Mouse (Mus musculus): ENCODE results near the gene Fam129a. TPM values are rescaled to one million over a fixed set of nuclear protein-coding genes. Genes with fewer than 3 reads are reported as not detected.
A peak's percentile ranks its signal among the peaks of the same experiment; 100 is the strongest.

Fam129a gene
- total and polyA plus RNA-seq, 2 experiments from 2014 or later = 0.75 to 2.9 TPM

- peaks cover 6% of the 10 kb centered on the region for H3K4me1 ChIP-seq (ENCODE audit: insufficient read depth)
- H3K9me3 ChIP-seq (ENCODE audit: low read length) = no peaks in the 10 kb centered on the region
- ATAC-seq (no peak), DNase-seq (no peak)
- H3K27ac ChIP-seq (ENCODE audit: low read depth, low read length) = no peak overlapping the region
- H3K36me3 ChIP-seq (ENCODE audit: insufficient read depth) = no peaks in the 10 kb centered on the region
- H3K27me3 ChIP-seq (ENCODE audit: insufficient read depth, low read length) = peaks cover 10% of the 10 kb centered on the region
- TF ChIP-seq CTCF (IDR thresholded peaks at IDR 0.05; ENCODE audit: low read depth) = no peak
- H3K9ac ChIP-seq = no peak overlapping the region
- H3K4me3 ChIP-seq (ENCODE audit: low read depth, low read length) = peak overlapping the region; percentile 31
- peak overlapping the region; percentile 57 for H3K4me2 ChIP-seq (ENCODE audit: low read depth)
- WGBS = 30% methylated on average over 10 of the region's 10 CpGs
These were observed 1.0 kb downstream of the Fam129a start for GRCm38 (mm10) chr1:151571838-151572578.

DNA sequence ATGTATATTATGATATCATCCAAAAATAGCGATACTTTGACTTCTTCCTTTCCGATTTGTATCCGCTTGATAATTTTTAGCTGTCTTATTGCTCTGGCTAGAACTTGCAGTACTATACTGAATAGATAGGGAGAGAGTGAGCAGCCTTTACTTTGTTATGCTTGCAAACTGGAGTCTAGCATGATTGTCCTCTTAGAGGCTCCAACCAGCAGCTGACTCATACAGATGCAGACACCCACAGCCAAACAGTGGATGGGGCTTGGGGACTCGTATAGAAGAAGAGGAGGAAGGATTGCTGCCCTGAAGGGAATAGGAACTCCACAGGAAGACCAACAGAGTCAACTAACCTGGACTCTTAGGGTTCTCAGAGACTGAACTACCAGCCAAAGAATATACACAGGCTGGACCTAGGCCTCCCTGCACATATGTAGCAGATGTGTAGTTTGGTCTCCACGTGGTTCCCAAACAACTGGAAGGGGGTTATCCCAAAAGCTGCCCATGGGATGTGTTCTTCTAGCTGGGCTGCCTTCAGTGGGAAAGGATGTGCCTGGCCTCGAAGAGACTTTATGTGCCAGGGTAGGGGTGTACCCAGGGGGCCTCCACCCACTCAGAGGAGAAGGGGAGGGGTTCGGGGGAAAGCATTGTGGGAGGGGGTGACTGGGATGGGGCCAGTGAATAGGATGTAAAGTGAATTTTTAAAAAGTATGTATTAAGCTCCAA, 1.8 kb downstream of the Fam129a start:
- H3K27me3 ChIP-seq (ENCODE audit: insufficient read depth, low read length) = peaks cover 10% of the 10 kb centered on the region
- peaks cover 6% of the 10 kb centered on the region for H3K4me1 ChIP-seq (ENCODE audit: insufficient read depth)
- WGBS = 80% methylated on average over 7 of the region's 7 CpGs
- no peak for TF ChIP-seq CTCF (IDR thresholded peaks at IDR 0.05; ENCODE audit: low read depth)
- H3K4me2 ChIP-seq (ENCODE audit: low read depth) = no peak overlapping the region
- H3K4me3 ChIP-seq (ENCODE audit: low read depth, low read length) = no peak overlapping the region
- ATAC-seq (0 out of 2 replicates have a peak, but pooled peaks have one; percentile 25), DNase-seq (no peak)
- no peaks in the 10 kb centered on the region for H3K36me3 ChIP-seq (ENCODE audit: insufficient read depth)
- H3K9ac ChIP-seq = no peak overlapping the region
- no peaks in the 10 kb centered on the region for H3K9me3 ChIP-seq (ENCODE audit: low read length)
- no peak overlapping the region for H3K27ac ChIP-seq (ENCODE audit: low read depth, low read length)

- H3K4me1 ChIP-seq (ENCODE audit: insufficient read depth) = no peaks in the 10 kb centered on the region
- H3K9ac ChIP-seq = no peak overlapping the region
- 56% methylated on average over 8 of the region's 8 CpGs for WGBS
- ATAC-seq (peak; percentile 75), DNase-seq (peak; percentile 73)
- H3K27me3 ChIP-seq (ENCODE audit: insufficient read depth, low read length) = no peaks in the 10 kb centered on the region
- no peaks in the 10 kb centered on the region for H3K9me3 ChIP-seq (ENCODE audit: low read length)
- H3K4me2 ChIP-seq (ENCODE audit: low read depth) = no peak overlapping the region
- H3K36me3 ChIP-seq (ENCODE audit: insufficient read depth) = no peaks in the 10 kb centered on the region
- peak overlapping the region; percentile 45; the same call in 1 of the 2 replicates for H3K27ac ChIP-seq (ENCODE audit: low read depth, low read length)
- H3K4me3 ChIP-seq (ENCODE audit: low read depth, low read length) = no peak overlapping the region
- no peak for TF ChIP-seq CTCF (IDR thresholded peaks at IDR 0.05; ENCODE audit: low read depth)
These were observed 9.4 kb downstream of the Fam129a start for GRCm38 (mm10) chr1:151580200-151580982.

DNA sequence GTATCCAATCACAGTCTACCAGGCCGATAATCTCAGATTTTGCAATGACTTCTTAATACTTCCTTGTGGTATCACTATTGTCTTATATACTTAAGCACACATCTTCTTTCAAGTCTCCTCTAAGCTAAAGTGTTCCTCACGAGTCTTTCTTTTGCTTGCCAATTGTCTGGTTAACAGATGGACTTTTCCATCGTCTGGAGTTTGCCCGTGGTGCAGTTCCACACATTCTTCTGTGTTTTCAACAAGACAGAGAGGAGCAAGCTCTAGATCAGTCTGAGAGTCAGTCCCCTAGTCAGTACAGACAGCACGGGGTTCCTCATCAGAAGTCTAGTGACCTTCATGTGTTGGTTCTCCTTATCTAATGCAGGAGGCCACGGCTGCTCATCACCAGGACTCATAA, 10.5 kb downstream of the Fam129a start:
- H3K4me3 ChIP-seq (ENCODE audit: low read depth, low read length) = no peak overlapping the region
- WGBS = 76% methylated on average over 6 of the region's 6 CpGs
- H3K9me3 ChIP-seq (ENCODE audit: low read length) = no peaks in the 10 kb centered on the region
- H3K4me1 ChIP-seq (ENCODE audit: insufficient read depth) = no peaks in the 10 kb centered on the region
- no peak overlapping the region for H3K4me2 ChIP-seq (ENCODE audit: low read depth)
- no peaks in the 10 kb centered on the region for H3K36me3 ChIP-seq (ENCODE audit: insufficient read depth)
- DNase-seq = peak; percentile 4
- no peak overlapping the region for H3K9ac ChIP-seq
- no peak for ATAC-seq
- no peak overlapping the region for H3K27ac ChIP-seq (ENCODE audit: low read depth, low read length)
- no peak for TF ChIP-seq CTCF (IDR thresholded peaks at IDR 0.05; ENCODE audit: low read depth)
- H3K27me3 ChIP-seq (ENCODE audit: insufficient read depth, low read length) = no peaks in the 10 kb centered on the region

DNA sequence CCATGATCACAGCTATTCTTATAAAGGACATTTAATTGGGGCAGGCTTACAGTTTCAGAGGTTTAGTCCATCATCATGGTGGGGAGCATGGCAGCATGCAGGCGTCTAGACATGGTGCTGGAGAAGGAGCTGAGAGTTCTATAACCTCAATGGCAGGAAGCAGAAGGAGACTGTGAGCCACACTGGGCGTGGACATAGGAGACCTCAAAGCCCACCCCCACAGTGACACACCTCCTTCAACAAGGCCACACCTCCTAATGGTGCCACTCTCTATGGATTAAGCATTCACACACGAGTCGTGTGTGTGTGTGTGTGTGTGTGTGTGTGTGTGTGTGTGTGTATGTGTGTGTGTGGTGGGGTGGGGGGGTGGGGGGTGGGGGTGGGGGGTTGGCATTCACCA, 11.0 kb downstream of the Fam129a start:
- no peaks in the 10 kb centered on the region for H3K27me3 ChIP-seq (ENCODE audit: insufficient read depth, low read length)
- no peak overlapping the region for H3K9ac ChIP-seq
- no peak overlapping the region for H3K4me2 ChIP-seq (ENCODE audit: low read depth)
- H3K27ac ChIP-seq (ENCODE audit: low read depth, low read length) = no peak overlapping the region
- DNase-seq (no peak), ATAC-seq (no peak)
- H3K36me3 ChIP-seq (ENCODE audit: insufficient read depth) = no peaks in the 10 kb centered on the region
- no peak for TF ChIP-seq CTCF (IDR thresholded peaks at IDR 0.05; ENCODE audit: low read depth)
- no peaks in the 10 kb centered on the region for H3K9me3 ChIP-seq (ENCODE audit: low read length)
- H3K4me1 ChIP-seq (ENCODE audit: insufficient read depth) = no peaks in the 10 kb centered on the region
- WGBS = 90% methylated on average over 4 of the region's 4 CpGs
- no peak overlapping the region for H3K4me3 ChIP-seq (ENCODE audit: low read depth, low read length)

DNA sequence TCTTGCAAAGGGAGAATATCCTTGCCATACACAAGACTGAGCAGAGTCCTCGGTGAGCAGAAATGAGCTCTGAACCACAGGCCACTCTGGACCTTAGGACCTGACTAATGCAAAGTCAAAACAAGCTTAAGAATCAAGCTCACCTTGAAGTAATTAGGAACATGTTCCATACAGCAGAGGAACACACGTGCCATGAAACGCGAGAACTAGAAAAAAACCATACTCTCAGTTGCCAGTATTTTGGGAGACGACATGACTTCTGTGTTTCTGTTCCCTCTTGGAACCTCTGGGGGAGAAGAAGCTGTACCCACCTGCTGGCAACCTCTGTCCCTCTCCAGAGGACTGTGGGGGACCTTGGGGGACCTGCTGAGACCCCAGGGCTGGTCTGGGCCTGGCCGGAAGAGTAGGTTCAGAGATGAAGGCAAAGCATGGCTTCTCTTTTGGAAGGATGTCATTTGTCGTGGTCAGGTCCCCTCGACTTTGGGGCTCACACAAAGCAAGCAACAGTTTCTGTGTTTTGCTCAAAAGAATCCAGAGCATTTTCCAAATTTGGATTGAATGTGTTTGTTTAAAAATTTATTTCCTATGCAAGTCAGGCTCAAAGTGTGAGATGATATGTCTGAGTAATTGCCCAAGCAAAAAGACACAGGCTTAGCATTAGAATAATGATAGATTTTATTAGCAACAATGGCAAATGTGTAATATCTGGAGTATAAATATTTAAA, 12.6 kb downstream of the Fam129a start:
- Histone ChIP-seq H3K9me3 (ENCODE audit: low read length) (no peaks in the 10 kb centered on the region), H3K9ac (no peak overlapping the region), H3K4me1 (ENCODE audit: insufficient read depth) (no peaks in the 10 kb centered on the region), H3K4me2 (ENCODE audit: low read depth) (no peak overlapping the region), H3K36me3 (ENCODE audit: insufficient read depth) (no peaks in the 10 kb centered on the region), H3K27ac (ENCODE audit: low read depth, low read length) (no peak overlapping the region), H3K4me3 (ENCODE audit: low read depth, low read length) (no peak overlapping the region), H3K27me3 (ENCODE audit: insufficient read depth, low read length) (no peaks in the 10 kb centered on the region)
- no peak for TF ChIP-seq CTCF (IDR thresholded peaks at IDR 0.05; ENCODE audit: low read depth)
- DNase-seq (no peak), ATAC-seq (no peak)
- whole genome bisulfite sequencing = 89% methylated on average over 8 of the region's 8 CpGs

Data from forebrain, postnatal 0 days (tissue).